Mouse (Mus musculus) cerebellum, adult 9-11 months (tissue): Measurements from ENCODE around the gene Rgs9.
"Not testable (repeated sequence)": the region's sequence is repeated elsewhere in the genome, so short reads cannot be mapped to it uniquely, and the experiment has no call there.

Source experiments
- DNase-seq: peaks from one replicate; pipeline ENCODE4 v3.0.0; 2022

The Rgs9 gene

DNA sequence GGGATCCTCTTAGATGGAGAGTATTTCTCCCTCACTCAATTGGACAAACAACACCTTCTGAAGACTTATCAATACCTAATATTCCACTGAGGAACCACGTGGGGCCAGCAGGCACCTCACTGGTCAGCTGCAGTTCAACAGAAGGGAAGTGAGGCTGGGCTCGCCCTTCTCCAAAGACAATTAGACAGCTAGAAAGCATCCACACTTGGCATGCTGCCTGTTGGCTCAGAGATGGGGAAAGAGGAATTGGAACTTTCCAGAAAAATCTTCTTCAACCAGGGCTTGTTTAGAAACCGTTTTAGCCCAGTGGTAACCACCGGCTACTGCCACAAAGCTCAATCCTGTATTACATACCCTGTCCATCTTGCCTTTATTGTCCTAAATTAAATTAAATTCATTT lies 4.4 kb upstream of the Rgs9 start:
- no peak for DNase-seq

GRCm38 (mm10) chr11:109297031-109297430 lies 898 bp downstream of the Rgs9 start:
- DNase-seq = no peak

- no peak for DNase-seq
Measured at GRCm38 (mm10) chr11:109292056-109292455, 5.9 kb downstream of the Rgs9 start.

DNA sequence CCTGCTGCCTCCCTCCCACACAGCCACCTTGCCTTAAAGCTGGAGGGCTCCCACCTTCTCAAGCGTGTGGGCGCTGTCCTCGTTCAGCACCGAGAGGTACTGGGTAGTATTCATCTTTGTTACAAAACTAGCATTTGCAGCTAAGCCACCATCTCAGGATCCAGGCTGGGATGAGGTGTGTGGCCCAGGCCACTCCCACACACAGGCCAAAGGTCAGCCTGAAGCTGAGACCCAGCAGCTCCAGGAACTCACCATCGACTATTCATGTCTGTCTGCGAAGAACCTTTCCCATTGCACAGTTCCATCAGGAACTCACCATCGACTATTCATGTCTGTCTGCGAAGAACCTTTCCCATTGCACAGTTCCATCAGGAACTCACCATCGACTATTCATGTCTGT lies 8.6 kb downstream of the Rgs9 start:
- DNase-seq = not testable (repeated sequence)

GRCm38 (mm10) chr11:109284811-109285210 lies 13.1 kb downstream of the Rgs9 start:
- no peak for DNase-seq

GRCm38 (mm10) chr11:109278186-109278585 lies 19.7 kb downstream of the Rgs9 start:
- DNase-seq = no peak

- no peak for DNase-seq
Measured at GRCm38 (mm10) chr11:109271399-109271798, 26.5 kb downstream of the Rgs9 start.

- DNase-seq = no peak
Measured at GRCm38 (mm10) chr11:109270366-109270765, 27.6 kb downstream of the Rgs9 start.

DNA sequence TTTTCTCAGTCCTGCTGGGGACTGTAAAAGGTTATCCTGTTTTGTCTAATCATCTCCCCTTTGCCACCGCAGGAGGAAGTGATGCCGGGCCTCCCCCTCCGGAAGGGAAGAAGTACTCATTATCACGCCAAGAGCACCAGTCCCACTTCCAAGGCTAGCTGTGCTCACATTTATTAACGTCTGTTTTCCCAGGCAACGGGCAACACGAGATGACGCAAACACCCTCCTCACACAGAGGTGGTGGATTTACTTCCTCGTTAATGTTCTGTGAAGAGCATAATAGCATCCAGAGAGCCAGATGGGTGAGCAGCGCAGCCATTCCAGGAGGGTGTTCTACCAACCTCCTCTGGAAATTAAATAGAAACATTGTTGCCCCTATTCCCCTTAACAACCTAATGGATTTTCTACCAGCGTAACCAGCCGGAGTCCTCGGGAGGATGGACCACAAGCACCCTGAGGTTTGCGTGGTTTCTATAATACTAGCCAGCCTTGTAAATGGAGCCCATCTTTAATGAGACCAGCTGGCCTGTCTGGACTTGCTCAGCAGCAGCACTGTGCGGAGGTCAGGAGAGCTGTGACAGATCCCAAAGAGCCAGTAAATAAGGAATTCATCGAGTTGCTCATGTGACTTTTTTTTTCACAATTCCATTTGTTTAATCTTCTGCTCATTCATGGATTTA lies 28.1 kb downstream of the Rgs9 start:
- DNase-seq = no peak

- no peak for DNase-seq
Measured at GRCm38 (mm10) chr11:109269283-109269661, 28.7 kb downstream of the Rgs9 start.

- DNase-seq = no peak
Measured at GRCm38 (mm10) chr11:109266161-109266910, 31.6 kb downstream of the Rgs9 start.

- no peak for DNase-seq
Measured at GRCm38 (mm10) chr11:109264159-109264768, 33.7 kb downstream of the Rgs9 start.

DNA sequence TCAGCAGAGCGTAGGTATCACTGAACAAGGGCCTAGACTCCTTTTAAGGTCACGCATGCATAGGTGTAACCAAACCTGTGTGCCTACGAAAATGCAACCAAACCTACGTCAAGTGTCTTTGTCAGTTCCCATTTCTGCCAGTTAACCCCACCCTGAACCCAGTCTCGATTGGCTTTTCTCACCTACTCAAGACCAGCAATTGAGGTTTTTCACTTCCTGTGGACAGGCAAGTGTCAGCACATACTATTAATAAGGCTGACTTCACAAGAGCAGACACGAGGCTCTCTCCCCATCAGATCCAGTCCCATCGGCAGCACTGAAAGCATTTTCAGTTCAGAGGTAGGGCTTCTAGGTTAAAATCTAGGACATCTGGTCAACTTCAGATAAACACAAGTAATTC lies 37.4 kb downstream of the Rgs9 start:
- no peak for DNase-seq

DNA sequence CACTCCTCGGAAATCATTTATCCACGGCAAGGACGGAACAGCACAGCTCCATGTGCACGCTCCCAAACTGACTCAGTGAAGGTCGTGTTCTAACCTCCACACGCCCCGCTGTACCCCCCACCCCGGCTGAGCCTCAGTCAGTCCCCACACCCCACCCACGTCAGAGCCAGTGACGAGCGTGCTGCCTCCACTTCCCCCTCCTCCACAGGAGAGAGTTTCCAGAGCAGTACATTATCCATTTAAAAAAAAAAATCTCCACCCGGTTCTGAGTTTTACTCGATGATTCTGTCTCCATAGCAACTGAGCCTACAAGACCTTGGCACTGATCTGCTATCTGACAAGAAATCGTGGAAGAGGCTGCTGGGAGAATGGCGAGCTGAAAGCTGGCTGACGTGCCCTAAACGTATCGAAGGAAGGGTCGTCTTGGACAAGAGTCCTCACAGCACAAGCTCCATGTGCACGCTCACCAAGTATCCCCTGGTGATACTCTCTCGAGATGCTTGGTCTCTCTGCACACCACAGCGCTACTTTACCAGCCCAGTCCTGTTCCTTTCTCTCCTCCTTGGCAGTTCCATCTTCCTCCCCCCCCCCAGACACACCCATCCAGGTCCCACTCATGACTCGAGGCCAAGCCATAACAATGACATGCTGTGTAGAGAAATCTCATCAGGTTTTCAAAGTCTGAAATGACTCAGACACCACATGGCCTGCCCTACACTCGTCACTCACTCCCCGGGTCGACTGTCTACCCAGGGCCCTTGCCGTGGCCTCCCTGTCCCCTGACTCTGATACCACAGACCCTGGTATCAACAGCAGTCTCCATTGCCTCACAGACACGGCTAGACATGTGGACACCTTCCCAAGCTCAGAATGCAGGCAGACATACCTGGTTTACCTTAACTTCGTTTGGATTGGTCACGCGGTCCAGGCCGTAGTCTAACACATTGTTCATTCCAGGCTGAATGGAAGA lies 38.7 kb downstream of the Rgs9 start:
- no peak for DNase-seq

DNA sequence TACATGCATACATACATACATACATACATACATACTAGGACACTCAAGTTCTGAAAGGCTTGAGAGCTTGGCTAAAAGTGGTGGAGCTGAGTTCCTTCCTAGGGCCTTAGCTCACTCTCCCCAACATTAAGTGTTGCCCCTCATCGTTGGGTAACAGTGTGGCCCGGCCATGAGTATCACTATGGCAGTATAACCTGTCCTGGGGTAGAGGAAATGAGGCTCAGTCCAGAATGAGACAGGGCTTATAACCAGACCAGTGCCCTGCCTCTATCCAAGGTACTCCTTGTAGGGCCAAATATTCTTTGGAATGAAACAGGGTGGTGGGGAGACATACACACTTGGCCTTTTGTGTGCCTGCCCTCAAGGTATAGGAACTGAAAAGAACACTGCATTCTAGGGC lies 40.1 kb downstream of the Rgs9 start:
- no peak for DNase-seq

- no peak for DNase-seq
Measured at GRCm38 (mm10) chr11:109255022-109255421, 42.9 kb downstream of the Rgs9 start.

- DNase-seq = no peak
Measured at GRCm38 (mm10) chr11:109252483-109252882, 45.4 kb downstream of the Rgs9 start.

DNA sequence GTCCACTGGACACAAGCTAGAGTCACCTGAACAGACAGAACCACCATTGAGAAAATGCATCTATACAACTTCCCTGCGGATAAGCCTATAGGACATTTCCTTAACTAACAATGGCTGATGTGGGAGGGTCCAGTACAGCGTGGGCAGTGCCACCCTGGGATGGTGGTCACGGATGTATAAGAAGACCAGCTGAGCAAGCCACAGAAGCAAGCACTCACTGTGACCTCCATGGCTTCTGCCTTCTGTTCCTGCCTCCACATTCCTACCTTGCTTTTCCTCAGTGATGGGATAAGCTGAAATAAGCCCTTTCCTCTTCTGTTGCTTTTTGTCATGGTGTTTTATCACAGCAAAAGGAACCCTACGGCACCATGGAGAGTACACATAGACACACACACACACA lies 47.4 kb downstream of the Rgs9 start:
- DNase-seq = no peak

DNA sequence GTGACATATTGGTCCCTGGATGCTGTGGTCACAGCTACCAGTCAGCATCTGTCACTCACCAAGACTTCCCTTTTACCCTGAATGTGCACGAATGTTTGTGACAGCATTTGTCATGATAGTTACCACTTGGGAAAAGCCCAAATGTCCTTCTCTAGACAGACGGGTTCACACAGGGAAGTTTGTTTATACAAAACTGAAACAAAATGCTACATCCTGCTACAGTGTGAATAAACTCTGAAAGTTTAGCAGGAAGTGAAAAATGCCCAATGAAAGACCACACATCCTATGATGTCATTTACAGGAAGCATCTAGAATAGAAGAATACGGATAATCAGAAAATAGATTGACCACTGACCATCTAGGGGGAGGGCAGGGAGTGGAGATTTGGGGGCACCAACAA lies 51.0 kb downstream of the Rgs9 start:
- no peak for DNase-seq

DNA sequence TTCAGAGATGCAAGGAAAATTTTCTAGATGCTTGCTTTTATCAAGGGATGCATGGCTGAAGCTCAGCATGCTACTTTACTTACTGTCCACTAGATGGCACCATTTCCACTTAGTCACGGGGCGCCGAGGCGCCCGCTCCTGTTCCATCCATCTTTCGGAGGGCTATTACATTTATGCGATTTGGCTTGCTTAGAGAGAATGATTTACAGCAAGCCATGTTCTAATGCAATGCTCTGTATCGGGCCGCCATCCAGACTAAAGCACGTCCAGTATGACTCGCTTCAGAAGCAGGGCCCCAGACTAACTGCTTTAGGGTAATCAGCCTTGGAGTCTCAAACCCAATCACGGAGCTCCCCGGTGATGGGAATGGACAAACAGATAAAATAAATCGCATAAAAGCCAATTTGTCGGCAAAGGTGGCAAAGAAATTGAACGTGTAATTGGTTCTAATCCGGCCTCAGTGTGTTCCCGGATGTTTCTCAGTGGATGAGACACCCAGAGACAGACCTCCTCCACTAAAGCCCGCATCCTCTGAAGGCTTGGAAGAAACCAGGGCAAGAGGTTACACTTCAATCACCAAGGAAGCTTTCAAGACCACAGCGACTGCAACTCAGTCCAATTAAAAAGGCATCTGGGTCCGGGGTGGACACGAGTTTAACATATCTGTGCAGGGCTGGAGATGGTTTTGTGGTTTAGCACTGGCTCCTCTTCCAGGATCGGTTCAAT lies 53.1 kb downstream of the Rgs9 start:
- DNase-seq = peak; percentile 47

- DNase-seq = no peak
Measured at GRCm38 (mm10) chr11:109240126-109240525, 57.8 kb downstream of the Rgs9 start.

GRCm38 (mm10) chr11:109238671-109239070 lies 59.3 kb downstream of the Rgs9 start:
- no peak for DNase-seq
